Mouse (Mus musculus) liver, adult 2 months (tissue): ENCODE measurements around the gene Anapc11.

Source experiments
- CTCF ChIP-seq: fragments of 200-500 bp; IDR thresholded peaks from 2 replicates; pipeline ENCODE4 v1.5.1; 2011; ENCODE audit warnings: low read depth, low read length, control low read depth
- POLR2A ChIP-seq: fragments of 200-500 bp; IDR thresholded peaks from 2 replicates; pipeline ENCODE4 v1.6.1; 2011; ENCODE audit warnings: low read length, control low read depth; ENCODE audit not compliant: insufficient read depth; ENCODE audit errors: extremely low read depth

DNA sequence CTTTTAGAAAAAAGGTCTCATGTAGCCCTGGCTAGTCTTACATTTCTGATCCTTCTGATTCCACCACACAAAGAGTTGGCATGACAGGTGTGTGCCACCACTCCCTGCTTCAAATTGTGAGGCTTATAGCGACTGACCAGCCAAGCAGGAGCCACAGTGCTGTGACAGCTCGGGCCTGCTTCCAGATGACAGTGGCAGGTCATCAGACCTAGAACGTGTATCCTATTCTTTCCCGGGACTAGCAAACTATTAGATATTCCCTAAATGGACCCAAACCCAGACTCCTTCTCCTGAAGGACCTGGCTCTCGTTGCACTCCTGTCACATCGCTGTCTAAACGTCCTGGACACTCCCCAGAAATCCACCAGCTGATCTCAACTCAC, 49.4 kb upstream of the Anapc11 start:
- TF ChIP-seq POLR2A = no peak
- no peak for TF ChIP-seq CTCF
